Mouse (Mus musculus) lung, postnatal 0 days (tissue): ENCODE measurements at regions not wholly inside any gene's neighbourhood (a gene's known extent, or its start where the extent isn't known, plus 50 kb on each side); places are given as distances from the start of the nearest gene placed in this dataset.
A peak's percentile ranks its signal among the peaks of the same experiment; 100 is the strongest.

Source experiments
- ATAC-seq: fragments of 200-750 bp; cut with Nextera tagmentation; 2 replicates; pipeline ENCODE4 v1.8.0; 2017; ENCODE audit warnings: moderate library complexity
- DNase-seq: peaks from one replicate; pipeline ENCODE4 v3.0.0-alpha.2; 2016; ENCODE audit warnings: low spot score
- H3K27ac ChIP-seq: fragments of 300-500 bp; sonication (generic); 2 replicates; pipeline ENCODE4 v1.5.1; 2014; ENCODE audit warnings: antibody characterized with exemption, mild to moderate bottlenecking, low read length, mixed read lengths
- H3K27me3 ChIP-seq: fragments of 300-500 bp; sonication (generic); replicated peaks from 2 replicates; pipeline ENCODE4 v1.6.1; 2014; ENCODE audit warnings: low read length, mixed read lengths; ENCODE audit not compliant: insufficient read depth
- H3K36me3 ChIP-seq: fragments of 300-500 bp; sonication (generic); 2 replicates; pipeline ENCODE4 v1.6.1; 2014; ENCODE audit warnings: low read length, mixed read lengths; ENCODE audit not compliant: insufficient read depth
- H3K4me1 ChIP-seq: fragments of 300-500 bp; sonication (generic); 2 replicates; pipeline ENCODE4 v1.6.1; 2014; ENCODE audit warnings: antibody characterized with exemption, low read depth, low read length, mixed read lengths; ENCODE audit not compliant: insufficient read depth
- H3K4me2 ChIP-seq: fragments of 300-500 bp; sonication (generic); replicated peaks from 2 replicates; pipeline ENCODE4 v1.6.1; 2014; ENCODE audit warnings: low read depth, mild to moderate bottlenecking, low read length, moderate library complexity, mixed read lengths
- H3K4me3 ChIP-seq: fragments of 300-500 bp; sonication (generic); 2 replicates; pipeline ENCODE4 v1.5.1; 2014; ENCODE audit warnings: low read depth, low read length
- H3K9ac ChIP-seq: fragments of 300-500 bp; sonication (generic); replicated peaks from 2 replicates; pipeline ENCODE4 v1.6.1; 2014; ENCODE audit warnings: low read depth, mild to moderate bottlenecking
- H3K9me3 ChIP-seq: fragments of 300-500 bp; sonication (generic); 2 replicates; pipeline ENCODE4 v1.6.1; 2016; ENCODE audit warnings: low read length, mixed read lengths
- CTCF ChIP-seq: IDR thresholded peaks from 2 replicates; pipeline ENCODE4 v1.5.1; 2016; ENCODE audit warnings: antibody characterized with exemption, mild to moderate bottlenecking
- EP300 ChIP-seq: IDR thresholded peaks from 2 replicates; pipeline ENCODE4 v1.6.1; 2016; ENCODE audit warnings: antibody characterized with exemption, mild to moderate bottlenecking, control low read depth
- WGBS: fragments of 180-500 bp; shearing (Covaris S2); extraction: QIAGEN DNeasy Blood & Tissue Kit; methylation state at CpG from one replicate; pipeline ENCODE4 v1.1.7; 2014; 5-methylcytosine and 5-hydroxymethylcytosine counted together

GRCm38 (mm10) chr13:97410550-97411201, 169.8 kb downstream of the Enc1 start:
- WGBS: 71% methylated on average over 9 of the region's 9 CpGs
- no peak for ATAC-seq
- Histone ChIP-seq H3K27ac (no peak overlapping the region), H3K36me3 (no peaks in the 10 kb centered on the region), H3K27me3 (no peaks in the 10 kb centered on the region), H3K4me1 (0 out of 2 replicates have a peak, but pooled peaks cover 3% of the 10 kb centered on the region), H3K9ac (no peak overlapping the region), H3K4me2 (no peak overlapping the region), H3K9me3 (no peaks in the 10 kb centered on the region), H3K4me3 (no peak overlapping the region)
- DNase-seq: no peak
- no peak for TF ChIP-seq EP300
- TF ChIP-seq CTCF: no peak

GRCm38 (mm10) chr13:97409891-97410525, 169.1 kb downstream of the Enc1 start:
- Histone ChIP-seq H3K4me3 (no peak overlapping the region), H3K4me2 (no peak overlapping the region), H3K27me3 (no peaks in the 10 kb centered on the region), H3K9ac (no peak overlapping the region), H3K9me3 (no peaks in the 10 kb centered on the region), H3K27ac (no peak overlapping the region), H3K36me3 (no peaks in the 10 kb centered on the region), H3K4me1 (0 out of 2 replicates have a peak, but pooled peaks cover 3% of the 10 kb centered on the region)
- ATAC-seq (no peak), DNase-seq (no peak)
- TF ChIP-seq CTCF: no peak
- no peak for TF ChIP-seq EP300
- WGBS: 80% methylated on average over 6 of the region's 6 CpGs

GRCm38 (mm10) chr13:97409291-97409780, 168.4 kb downstream of the Enc1 start:
- DNase-seq (peak; percentile 15), ATAC-seq (no peak)
- H3K4me3 ChIP-seq: no peak overlapping the region
- H3K9ac ChIP-seq: no peak overlapping the region
- no peaks in the 10 kb centered on the region for H3K9me3 ChIP-seq
- H3K36me3 ChIP-seq: no peaks in the 10 kb centered on the region
- TF ChIP-seq EP300 (no peak), CTCF (no peak)
- H3K4me1 ChIP-seq: 0 out of 2 replicates have a peak, but pooled peaks cover 3% of the 10 kb centered on the region
- no peak overlapping the region for H3K27ac ChIP-seq
- no peaks in the 10 kb centered on the region for H3K27me3 ChIP-seq
- H3K4me2 ChIP-seq: no peak overlapping the region
- 49% methylated on average over 8 of the region's 8 CpGs for WGBS

GRCm38 (mm10) chr13:97408414-97409290, 167.7 kb downstream of the Enc1 start:
- H3K27me3 ChIP-seq: no peaks in the 10 kb centered on the region
- DNase-seq: peak; percentile 47
- no peaks in the 10 kb centered on the region for H3K9me3 ChIP-seq
- TF ChIP-seq EP300: no peak
- TF ChIP-seq CTCF: no peak
- no peaks in the 10 kb centered on the region for H3K36me3 ChIP-seq
- no peak overlapping the region for H3K27ac ChIP-seq
- H3K4me3 ChIP-seq: no peak overlapping the region
- 0 out of 2 replicates have a peak, but pooled peaks cover 3% of the 10 kb centered on the region for H3K4me1 ChIP-seq
- H3K9ac ChIP-seq: no peak overlapping the region
- H3K4me2 ChIP-seq: no peak overlapping the region
- 59% methylated on average over 22 of the region's 22 CpGs for WGBS
- no peak for ATAC-seq

- H3K36me3 ChIP-seq: no peaks in the 10 kb centered on the region
- H3K9ac ChIP-seq: no peak overlapping the region
- 0 out of 2 replicates have a peak, but pooled peaks cover 3% of the 10 kb centered on the region for H3K4me1 ChIP-seq
- no peaks in the 10 kb centered on the region for H3K27me3 ChIP-seq
- no peak for TF ChIP-seq EP300
- TF ChIP-seq CTCF: no peak
- 47% methylated on average over 2 of the region's 2 CpGs for WGBS
- H3K27ac ChIP-seq: no peak overlapping the region
- H3K4me2 ChIP-seq: no peak overlapping the region
- no peak overlapping the region for H3K4me3 ChIP-seq
- DNase-seq (no peak), ATAC-seq (no peak)
- H3K9me3 ChIP-seq: no peaks in the 10 kb centered on the region
Measured at GRCm38 (mm10) chr13:97407773-97408172, 166.9 kb downstream of the Enc1 start.

GRCm38 (mm10) chr13:97406678-97407077, 165.8 kb downstream of the Enc1 start:
- peak; percentile 73 for DNase-seq
- H3K9ac ChIP-seq: no peak overlapping the region
- no peak overlapping the region for H3K4me2 ChIP-seq
- H3K36me3 ChIP-seq: no peaks in the 10 kb centered on the region
- no peaks in the 10 kb centered on the region for H3K27me3 ChIP-seq
- H3K9me3 ChIP-seq: no peaks in the 10 kb centered on the region
- H3K27ac ChIP-seq: no peak overlapping the region
- H3K4me1 ChIP-seq: 0 out of 2 replicates have a peak, but pooled peaks cover 3% of the 10 kb centered on the region
- peak; percentile 83 for ATAC-seq
- 20% methylated on average over 7 of the region's 7 CpGs for WGBS
- TF ChIP-seq EP300: no peak; the same call in 1 of the 2 replicates
- no peak for TF ChIP-seq CTCF
- no peak overlapping the region for H3K4me3 ChIP-seq
